ENCODE assay signal across 8 mouse cellular contexts in genomic region chr1:74505721-74506464, GRCm38 (mm10). TPM values are rescaled to one million over a fixed set of nuclear protein-coding genes. Genes with fewer than 3 reads are reported as not detected.
DNase-seq lines count a peak whose midpoint lies in the region; ATAC-seq lines count a peak whose summit lies in the region.

Cnot9 (plus strand) TSS chr1:74506058.

- H3K4me2 ChIP-seq in kidney, embryonic 15.5 days: peak within 1 kb of the TSS; percentile 79

- H3K36me3 ChIP-seq in heart, embryonic 10.5 days: peaks cover 7% of the 10 kb centered on the region; the same call in 1 of the 2 replicates
- peaks cover 11% of the 10 kb centered on the region for H3K36me3 ChIP-seq in kidney, embryonic 15.5 days

- H3K4me3 ChIP-seq in heart, embryonic 10.5 days: peak within 1 kb of the TSS; percentile 96
- H3K4me3 ChIP-seq in kidney, embryonic 15.5 days (replicated peaks): peak within 1 kb of the TSS; percentile 96

- H3K9me3 ChIP-seq in heart, embryonic 10.5 days: no peaks in the 10 kb centered on the region
- no peaks in the 10 kb centered on the region for H3K9me3 ChIP-seq in kidney, embryonic 15.5 days (replicated peaks)

- H3K4me1 ChIP-seq in heart, embryonic 10.5 days: peaks cover 22% of the 10 kb centered on the region
- peaks cover 32% of the 10 kb centered on the region for H3K4me1 ChIP-seq in kidney, embryonic 15.5 days

- H3K27ac ChIP-seq in heart, embryonic 10.5 days: peak within 1 kb of the TSS; percentile 98
- peak within 1 kb of the TSS; percentile 98 for H3K27ac ChIP-seq in kidney, embryonic 15.5 days

- WGBS in heart, embryonic 10.5 days: under 1% methylated on average over 64 of the region's 64 CpGs
- WGBS in kidney, embryonic 15.5 days: under 1% methylated on average over 63 of the region's 64 CpGs

- ATAC-seq in erythroblast, adult 5-6 weeks (replicated peaks; ENCODE audit: low FRiP score, poor library complexity, severe bottlenecking): peak; percentile 91
- peak; percentile 99 for ATAC-seq in kidney, embryonic 15.5 days (replicated peaks; ENCODE audit: low FRiP score)
- ATAC-seq in monocyte, adult 5-6 weeks (replicated peaks; ENCODE audit: insufficient number of reproducible peaks, low FRiP score, low TSS enrichment, poor library complexity, severe bottlenecking): peak; percentile 95

- DNase-seq in B cell, adult 2 months: peak; percentile 100
- DNase-seq in brain, adult 2 months (ENCODE audit: low read depth, low spot score): peak; percentile 99
- DNase-seq in heart, embryonic 10.5 days (ENCODE audit: low spot score): peak; percentile 100
- DNase-seq in liver: peak; percentile 100
- peak; percentile 100 for DNase-seq in spleen, postnatal 4 days (ENCODE audit: low spot score in 2 of 2)

- peak within 1 kb of the TSS; percentile 93 for H3K9ac ChIP-seq in kidney, embryonic 15.5 days

- no peaks in the 10 kb centered on the region for H3K27me3 ChIP-seq in heart, embryonic 10.5 days (ENCODE audit: insufficient read depth, poor library complexity, severe bottlenecking)
- H3K27me3 ChIP-seq in kidney, embryonic 15.5 days: no peaks in the 10 kb centered on the region

RNA-seq across cellular contexts. Expression of gene Cnot9, which starts in this region (rescaled TPM):
- 12.1 and 15.4 TPM in 2 replicates for total RNA-seq in erythroblast, adult 5-6 weeks (2015; ENCODE audit: low replicate concordance)
- total RNA-seq in erythroblast, adult 5-6 weeks (2017; ENCODE audit: low replicate concordance): 15.9 and 28.2 TPM in 2 replicates
- polyA plus RNA-seq in heart, embryonic 10.5 days (2016; fragmentation: Nextera tagmentation; extraction: Ambion mirVana): 46.7 and 67.1 TPM in 2 replicates
- 71.9 and 72.3 TPM in 2 replicates for polyA plus RNA-seq in kidney, embryonic 15.5 days (2015; fragmentation: Nextera tagmentation; extraction: Ambion mirVana)
- 7.8 to 24.2 TPM (median 13.9 TPM) in 3 replicates for total RNA-seq in monocyte, adult 5-6 weeks (2017)

Comparison
In these comparisons a context has a peak if more than half of its experiments do, and no peak if none do; other contexts are left out.
1. Peak in every context shown above with its lines: DNase-seq, ATAC-seq, H3K4me3 ChIP-seq and H3K27ac ChIP-seq.